Mouse (Mus musculus) hematopoietic stem cell, adult 5-6 weeks (primary cell): ENCODE data around the gene Trappc10. TPM values are rescaled to one million over a fixed set of nuclear protein-coding genes. Genes with fewer than 3 reads are reported as not detected.
A peak's percentile ranks its signal among the peaks of the same experiment; 100 is the strongest.

Experiments
- ATAC-seq, 2 experiments: fragments of 125-278 bp in 1 of 2; replicated peaks in 1 of 2; 2 replicates each; pipeline ENCODE4 v1.8.0; 2016 to 2017; ENCODE audit warnings: inconsistent platforms in 2 of 2, mild to moderate bottlenecking in 2 of 2, moderate number of reproducible peaks in 2 of 2, low read depth in 1 of 2, moderate TSS enrichment in 1 of 2; ENCODE audit not compliant: low FRiP score in 2 of 2, poor library complexity in 2 of 2, severe bottlenecking in 2 of 2, insufficient read depth in 1 of 2, low TSS enrichment in 1 of 2
- total RNA-seq: library from RNA; stranded (forward); fragments of 172-1452, 232-1000 nt; gene quantifications from 2 replicates; pipeline ENCODE4 v1.2.3, GENCODE M21; 2017

The Trappc10 gene
- total RNA-seq: 24.5 and 27.3 TPM in 2 replicates

- peak; percentile 74 to 81 for ATAC-seq
These were observed at the start of gene Trappc10 for GRCm38 (mm10) chr10:78244438-78245224. Trappc10 (minus strand) TSS chr10:78244641.

DNA sequence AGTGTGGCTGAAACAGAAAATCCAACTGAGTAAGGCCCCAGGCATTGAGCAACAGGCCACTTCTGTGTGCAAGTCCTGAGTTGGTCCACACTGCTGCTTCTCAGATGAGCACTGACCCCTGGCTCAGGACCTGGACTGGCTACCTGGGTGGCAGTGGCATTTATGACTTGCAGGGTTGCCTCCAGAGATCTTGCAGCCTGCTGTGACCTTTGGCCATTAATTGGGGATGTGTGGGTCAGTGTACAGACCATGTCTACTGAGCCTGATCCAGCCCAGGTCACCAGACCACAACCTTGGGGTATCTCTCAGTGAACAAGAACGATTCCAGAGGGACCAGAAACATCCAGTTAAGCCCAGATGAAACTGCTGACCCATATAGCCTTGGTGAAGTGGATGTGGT lies 49.1 kb upstream of the Trappc10 start:
- ATAC-seq: no peak

GRCm38 (mm10) chr10:78292381-78292780 lies 47.9 kb upstream of the Trappc10 start:
- no peak for ATAC-seq

- no peak for ATAC-seq
These were observed 46.5 kb upstream of the Trappc10 start for GRCm38 (mm10) chr10:78290730-78291535.

GRCm38 (mm10) chr10:78288896-78289295 lies 44.5 kb upstream of the Trappc10 start:
- ATAC-seq: no peak

DNA sequence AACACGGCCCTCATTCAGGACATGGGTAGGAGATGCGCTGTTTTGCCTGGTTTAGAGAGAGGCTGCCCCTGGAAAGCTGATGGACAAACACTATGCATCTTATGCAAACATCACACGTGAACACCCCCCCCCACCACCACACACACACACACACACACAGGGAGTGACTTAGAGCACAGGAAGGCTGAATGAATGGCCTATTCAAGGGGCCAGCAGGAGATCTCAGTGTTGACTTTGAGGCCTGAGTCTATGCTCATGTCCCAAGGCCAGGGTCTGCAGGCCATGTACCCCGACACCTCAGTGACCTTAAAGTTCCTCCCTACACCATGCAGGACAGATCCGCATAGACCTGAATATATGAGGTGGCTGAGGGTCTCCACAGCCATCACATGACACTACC lies 43.7 kb upstream of the Trappc10 start:
- ATAC-seq: no peak

GRCm38 (mm10) chr10:78287465-78288132 lies 43.2 kb upstream of the Trappc10 start:
- no peak for ATAC-seq

GRCm38 (mm10) chr10:78285959-78286358 lies 41.5 kb upstream of the Trappc10 start:
- ATAC-seq: no peak

GRCm38 (mm10) chr10:78285409-78285808 lies 41.0 kb upstream of the Trappc10 start:
- peak; percentile 23 to 33; a peak in 2 of 4 replicates for ATAC-seq

DNA sequence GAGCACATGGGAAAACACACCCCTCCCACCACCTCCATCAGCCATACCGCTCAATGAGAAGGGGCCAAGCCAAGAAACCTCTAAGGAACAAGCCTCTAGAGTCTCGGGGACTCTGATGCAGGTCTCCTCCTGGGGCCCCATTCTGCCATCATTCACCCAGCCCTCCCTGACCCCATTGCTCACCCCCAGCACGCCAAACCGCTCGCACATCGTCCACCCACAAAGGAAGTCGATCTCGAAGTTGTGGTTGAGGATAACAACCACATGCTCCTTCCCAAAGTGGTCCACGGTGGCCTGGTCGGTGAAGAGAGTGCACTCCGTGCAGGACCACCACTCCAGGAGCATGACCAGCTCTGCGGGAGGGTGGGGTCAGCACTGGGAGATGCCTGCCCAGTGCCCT lies 40.4 kb upstream of the Trappc10 start:
- peak; percentile 57 to 62 for ATAC-seq

GRCm38 (mm10) chr10:78282411-78282810 lies 38.0 kb upstream of the Trappc10 start:
- no peak for ATAC-seq

GRCm38 (mm10) chr10:78280486-78280885 lies 36.0 kb upstream of the Trappc10 start:
- ATAC-seq: no peak

DNA sequence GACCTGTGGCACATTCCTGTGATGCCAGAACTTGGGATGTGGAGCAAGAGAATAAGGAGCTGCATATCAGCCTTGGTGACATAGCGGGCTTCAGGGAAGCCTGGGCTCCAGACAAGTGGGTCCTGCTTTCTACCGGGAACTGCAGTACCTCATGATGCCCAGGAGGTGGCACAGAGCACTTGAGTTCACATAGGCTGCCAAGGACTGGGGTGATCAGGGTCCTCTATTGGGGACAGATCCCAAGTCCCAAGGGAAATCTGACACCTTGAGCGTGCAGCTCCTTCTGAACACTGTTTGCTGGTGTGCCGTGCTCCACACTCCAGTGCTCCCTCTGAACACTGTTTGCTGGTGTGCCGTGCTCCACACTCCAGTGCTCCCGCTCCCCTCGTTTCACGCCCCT lies 34.8 kb upstream of the Trappc10 start:
- peak; percentile 60 to 75; a peak in 2 of 4 replicates for ATAC-seq

- ATAC-seq: no peak
These were observed 33.4 kb upstream of the Trappc10 start for GRCm38 (mm10) chr10:78277835-78278234.

DNA sequence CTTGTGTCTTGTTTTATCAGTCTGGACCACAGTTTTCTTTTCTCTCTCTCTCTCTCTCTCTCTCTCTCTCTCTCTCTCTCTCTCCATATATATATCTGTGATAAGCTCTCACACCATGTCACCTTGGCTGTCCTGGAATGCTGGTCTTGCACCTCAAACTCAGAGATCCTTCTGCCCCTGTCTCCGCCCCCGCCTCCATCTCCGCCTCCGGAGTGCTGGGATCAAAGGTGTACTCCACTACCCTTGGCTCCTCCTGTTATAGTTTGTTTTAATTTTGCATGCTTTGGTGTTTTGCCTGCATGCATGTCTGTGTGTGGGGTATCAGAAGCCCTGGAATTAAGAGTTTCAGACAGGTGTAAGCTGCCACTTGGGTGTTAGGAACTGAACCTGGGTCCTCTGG lies 31.8 kb upstream of the Trappc10 start:
- ATAC-seq: no peak

DNA sequence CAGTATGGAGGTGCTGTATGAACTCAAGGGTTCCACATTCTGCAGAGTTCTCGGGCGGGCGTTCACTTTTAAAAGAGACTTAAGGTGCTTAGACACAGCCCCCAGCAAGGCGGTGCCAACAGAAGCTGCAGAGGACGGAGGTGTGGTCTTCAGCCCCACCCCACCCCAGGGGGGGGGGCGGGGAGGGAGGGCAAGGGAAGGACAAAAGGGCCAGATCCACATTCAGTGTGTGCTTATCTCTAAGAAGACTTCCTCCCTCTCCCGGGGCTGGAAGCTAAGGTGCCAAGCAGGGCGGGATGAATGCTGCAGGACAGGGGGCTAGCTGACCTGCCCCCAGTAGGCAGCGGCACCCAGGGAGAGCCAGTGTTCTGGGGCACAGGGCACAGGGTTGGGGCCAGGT lies 28.5 kb upstream of the Trappc10 start:
- peak; percentile 10 to 23; a peak in 1 of 4 replicates for ATAC-seq

DNA sequence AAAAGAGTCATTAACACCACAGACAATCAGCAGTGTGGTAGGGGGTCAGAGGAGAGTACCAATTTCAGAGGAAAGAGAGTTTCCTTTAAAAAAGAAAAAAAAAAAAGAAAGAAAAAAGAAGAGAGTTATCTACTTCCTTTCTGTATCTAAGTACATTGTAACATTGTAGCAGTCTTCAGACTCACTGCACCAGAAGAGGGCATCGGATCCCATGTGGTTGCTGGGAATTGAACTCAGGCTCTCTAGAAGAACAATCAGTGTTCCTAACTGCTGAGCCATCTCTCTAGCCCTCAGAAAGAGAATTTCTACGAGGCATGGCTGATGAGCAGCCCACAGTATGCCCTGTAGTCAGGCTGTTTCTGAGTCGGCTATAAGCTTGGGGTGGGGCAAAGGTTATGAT lies 21.4 kb upstream of the Trappc10 start:
- ATAC-seq: no peak

DNA sequence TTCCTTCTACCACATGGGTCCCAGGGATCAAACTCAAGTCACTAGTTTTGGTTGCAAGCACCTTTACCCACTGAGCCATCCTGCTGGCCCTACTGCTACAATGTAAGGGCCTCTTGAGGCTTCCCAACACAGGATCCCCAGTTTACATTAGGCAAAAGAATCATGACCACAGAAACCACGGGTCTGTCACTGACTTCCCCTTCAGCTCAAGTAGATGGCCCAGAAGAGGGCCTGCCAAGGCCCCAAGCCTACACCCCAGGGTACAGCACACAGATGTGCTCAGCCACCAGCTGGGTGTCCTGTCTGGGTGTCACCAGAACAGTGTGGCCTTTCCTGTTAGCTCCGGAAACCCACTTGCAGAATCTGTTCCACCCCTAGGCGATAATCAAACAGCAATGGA lies 20.3 kb upstream of the Trappc10 start:
- peak; percentile 93 to 100 for ATAC-seq
